Mouse (Mus musculus): ENCODE results near the gene Lrch1.

Lrch1 gene

DNA sequence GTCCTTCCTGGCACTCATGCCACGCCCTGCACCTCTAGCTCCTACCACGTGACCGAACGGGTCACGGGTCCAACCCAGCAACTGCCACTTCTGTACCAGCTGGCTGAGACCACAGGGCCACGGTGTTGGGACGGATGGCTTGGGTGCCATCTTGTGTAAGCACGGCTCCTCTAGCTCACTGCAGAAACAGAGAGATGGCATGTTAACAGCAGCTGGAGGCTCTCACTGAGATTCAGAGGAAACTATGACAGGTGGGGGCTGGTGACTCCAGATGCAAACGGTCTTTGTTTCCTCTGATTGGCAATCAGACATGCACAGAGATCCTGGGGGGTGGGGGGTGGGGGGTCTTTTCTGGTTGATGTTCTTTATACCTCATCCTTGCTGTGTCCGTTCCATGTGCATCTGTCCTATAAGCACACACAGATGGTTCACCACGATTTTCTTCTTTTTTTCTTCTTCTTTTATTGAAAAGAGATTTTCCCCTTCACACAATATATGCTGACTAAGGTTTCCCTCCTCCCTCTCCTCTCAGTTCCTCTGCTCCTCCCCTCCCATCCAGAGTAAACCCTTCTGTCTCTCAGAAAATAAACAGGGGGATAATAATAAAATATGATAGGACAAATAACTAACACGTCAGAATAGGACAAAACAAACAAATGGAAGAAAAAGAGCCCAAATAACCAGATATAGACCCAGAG, 25.5 kb downstream of the Lrch1 start:
- no peak for DNase-seq (ENCODE audit: low spot score in 2 of 2)

DNA sequence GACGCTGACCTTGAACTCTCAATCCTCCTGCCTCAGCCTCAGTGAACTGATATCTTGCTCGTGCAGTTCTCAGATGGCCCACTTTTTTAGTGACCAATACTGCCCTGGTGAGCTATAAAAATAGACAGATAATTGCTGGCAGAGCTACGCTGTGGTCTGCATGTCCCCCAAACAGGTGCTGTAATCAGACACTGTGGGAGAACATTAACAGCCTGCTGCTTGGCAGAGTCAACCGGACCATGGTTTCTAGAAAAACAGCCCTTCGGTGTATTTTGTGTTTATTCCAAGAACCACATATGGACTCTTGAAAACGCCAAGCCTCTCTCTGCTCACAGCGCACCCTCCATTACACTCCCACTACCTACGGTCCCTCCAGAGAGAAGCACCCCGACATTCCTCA, 26.2 kb downstream of the Lrch1 start:
- no peak for DNase-seq (ENCODE audit: low spot score in 2 of 2)

DNA sequence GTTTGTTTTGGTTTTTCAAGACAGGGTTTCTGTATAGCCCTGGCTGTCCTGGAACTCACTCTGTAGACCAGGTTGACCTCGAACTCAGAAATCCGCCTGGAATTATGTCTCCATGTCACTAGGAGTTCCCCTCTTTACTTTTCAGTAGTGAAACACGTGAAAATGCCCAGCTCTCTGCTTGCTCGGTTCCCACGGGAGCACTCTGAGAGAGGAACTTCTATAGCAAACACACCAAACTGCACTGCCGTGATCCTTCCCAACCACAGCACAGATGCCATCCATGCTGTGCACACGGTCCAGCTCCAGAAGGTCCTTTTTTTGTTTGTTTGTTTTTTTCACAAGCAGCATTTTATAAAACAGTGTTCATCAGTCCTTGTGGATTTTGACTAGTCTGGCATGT, 28.5 kb downstream of the Lrch1 start:
- DNase-seq (ENCODE audit: low spot score in 2 of 2): no peak

DNA sequence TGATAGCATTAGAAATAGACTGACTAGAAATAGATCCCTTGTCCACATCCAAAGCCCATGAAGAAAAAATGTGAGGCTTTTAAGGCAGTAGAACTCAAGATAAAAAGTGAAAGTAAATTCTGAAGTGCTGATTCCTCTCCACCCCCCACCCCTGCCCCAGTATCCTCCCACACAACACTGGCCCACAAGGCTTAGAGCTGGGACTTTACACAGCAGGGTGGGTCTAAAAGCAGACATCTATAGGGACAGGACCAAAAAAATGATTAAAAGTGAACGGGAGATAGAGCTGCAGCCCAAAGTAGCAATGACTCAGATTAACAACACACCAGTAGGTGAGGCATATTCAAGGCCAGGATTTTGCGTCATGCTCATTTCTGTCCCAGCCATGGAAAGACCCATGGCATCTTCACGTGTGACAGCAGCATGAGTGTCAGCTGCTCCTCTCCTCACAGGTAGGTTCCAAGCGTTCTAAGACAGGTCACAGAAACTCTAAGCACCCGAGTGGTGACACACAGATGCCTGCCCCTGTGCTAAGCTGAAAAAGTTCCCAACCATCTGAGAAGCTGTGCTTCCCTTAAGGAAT, 29.1 kb downstream of the Lrch1 start:
- DNase-seq (ENCODE audit: low spot score in 2 of 2): no peak

DNA sequence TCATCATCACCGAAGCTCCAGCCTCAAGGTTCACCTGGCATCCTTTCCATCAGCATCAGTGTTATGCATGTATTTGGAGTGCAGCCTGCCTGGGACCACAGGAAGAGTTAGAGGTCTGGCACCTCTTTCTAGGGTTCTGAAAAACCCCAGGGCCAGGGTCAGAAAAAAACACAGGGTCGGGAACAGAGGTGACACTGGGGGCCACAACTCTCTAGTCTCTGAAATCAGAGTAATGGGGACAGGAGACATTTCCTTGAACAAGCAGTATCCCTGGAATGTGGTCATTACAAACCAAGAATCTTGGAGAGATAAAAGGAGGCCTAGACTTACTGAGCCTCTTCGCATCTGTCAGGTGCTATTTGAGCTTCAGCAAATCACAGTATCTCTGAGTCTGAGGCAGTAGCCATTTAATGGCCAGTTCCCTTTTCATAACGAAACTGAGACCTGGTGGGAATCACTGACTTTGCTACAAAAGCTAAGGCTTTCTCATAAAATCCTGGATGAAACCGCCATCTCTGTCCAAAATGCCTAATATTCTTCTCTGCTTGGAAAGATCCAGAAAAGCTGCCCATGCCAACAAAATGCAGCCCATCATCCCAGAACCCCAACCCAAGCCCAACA, 30.1 kb downstream of the Lrch1 start:
- DNase-seq (ENCODE audit: low spot score in 2 of 2): no peak

DNA sequence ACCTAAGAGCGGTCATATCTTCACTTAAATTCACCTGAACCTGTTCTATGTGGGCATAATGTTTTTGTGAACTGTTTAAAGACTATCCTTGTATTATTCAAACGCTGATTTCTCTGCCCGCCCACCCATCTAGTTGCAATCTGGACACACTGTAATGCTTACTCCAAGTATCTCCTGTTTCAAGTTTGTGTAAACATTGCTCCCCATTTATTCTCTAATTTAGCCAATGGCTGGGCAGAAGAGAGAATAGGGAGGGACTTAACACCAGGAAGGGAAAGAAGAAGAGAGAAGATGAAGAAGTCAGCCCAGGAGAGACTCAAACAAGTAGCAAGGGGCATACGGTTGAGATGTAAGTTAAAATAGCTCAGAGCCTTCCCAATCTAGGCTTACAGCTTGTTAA, 31.0 kb downstream of the Lrch1 start:
- no peak for DNase-seq (ENCODE audit: low spot score in 2 of 2)

DNA sequence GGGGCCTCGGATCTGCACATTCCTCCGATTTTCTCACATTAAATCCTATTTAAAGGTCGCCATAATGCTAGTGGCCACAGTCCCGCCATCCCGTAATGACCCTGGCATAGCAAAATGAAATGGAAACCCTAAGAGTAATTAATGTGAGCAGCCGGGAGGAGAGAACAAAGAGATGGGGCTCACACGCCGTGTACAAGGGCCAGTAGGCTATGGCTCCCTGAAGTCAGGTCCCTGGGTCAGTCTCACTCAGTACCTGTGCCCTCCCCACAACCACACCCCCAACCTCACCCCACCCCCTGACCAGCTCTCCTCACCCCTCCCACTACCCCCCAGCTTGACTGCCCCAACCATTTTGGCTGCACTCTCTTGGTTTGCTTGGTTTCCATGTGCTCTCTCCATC, 31.6 kb downstream of the Lrch1 start:
- no peak for DNase-seq (ENCODE audit: low spot score in 2 of 2)

DNA sequence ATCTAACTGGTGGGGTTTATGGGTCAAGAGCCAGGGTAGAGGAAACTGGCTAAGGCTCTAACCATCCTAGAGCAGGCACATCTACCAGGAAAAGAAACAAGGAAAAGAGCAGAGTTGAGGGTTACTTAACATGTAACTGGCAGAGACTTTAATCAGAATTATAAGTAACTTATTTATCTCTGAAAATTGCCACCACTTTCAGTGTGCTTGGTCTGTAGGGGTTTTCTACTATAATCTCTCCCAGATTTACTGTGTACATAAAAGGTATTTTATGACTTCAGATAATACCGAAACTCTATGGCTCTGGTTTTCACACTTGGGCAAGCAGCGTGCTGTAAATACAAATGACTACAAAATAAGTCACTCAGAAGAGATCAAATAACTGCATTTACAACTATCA, 32.0 kb downstream of the Lrch1 start:
- DNase-seq (ENCODE audit: low spot score in 2 of 2): no peak

DNA sequence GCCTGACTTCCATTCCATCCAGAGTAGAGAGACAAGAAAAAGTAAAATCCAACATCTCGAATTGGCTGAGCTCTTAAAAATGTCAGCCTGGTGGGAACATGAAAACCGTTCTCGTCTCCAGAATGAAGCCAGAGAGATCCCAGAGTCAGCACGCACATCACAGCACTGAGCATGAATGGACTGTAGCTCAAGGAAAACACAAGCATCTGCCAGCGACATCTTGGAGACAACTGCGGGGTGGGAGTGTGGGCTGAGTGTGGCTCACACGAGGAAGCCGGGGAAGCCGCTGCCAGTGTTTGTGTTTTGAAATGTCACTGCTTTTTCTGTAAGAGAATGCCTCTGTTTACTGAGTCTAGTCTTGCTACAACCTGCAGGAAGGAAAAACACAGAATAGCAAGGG, 32.7 kb downstream of the Lrch1 start:
- DNase-seq (ENCODE audit: low spot score in 2 of 2): peak; percentile 46 to 49

DNA sequence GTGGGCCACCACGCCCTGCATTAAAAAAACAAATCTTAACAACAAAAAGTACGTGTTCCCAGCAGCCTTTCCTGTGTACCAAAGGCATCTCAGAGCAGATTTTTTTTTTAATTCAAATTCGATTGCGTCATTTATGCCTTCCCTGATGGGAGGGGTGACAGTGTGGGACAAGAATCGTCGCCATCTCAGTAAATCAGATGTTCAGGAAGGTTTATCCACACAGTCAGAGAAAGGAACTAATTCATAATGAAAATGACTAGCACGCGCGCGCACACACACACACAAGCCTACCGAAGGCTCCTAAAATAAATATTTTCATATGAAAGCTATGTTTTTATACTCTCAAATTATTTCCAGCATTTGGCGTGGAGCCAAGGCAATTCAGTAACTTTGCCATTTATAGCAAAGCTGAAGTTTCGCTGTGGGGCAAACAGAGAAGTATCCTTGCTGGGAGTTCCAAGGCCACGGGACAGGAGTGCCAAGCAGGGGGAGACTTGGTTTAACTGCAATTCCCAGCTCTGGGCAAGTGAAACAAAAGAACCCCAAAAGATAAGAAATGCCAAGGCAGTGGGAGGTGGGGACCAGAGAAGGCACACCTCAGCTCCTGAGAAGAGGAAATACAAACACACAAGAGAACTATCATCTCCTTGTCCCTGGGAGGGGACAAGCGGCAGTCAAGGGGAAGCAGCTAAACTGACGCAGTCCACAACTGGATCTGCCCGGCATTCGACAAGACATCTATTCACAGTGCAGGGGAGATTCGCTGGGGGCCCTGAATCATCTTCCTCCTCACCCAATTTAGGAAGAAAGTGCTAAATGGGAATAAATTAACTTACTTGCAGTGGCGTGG, 34.1 kb downstream of the Lrch1 start:
- DNase-seq (ENCODE audit: low spot score in 2 of 2): no peak

DNA sequence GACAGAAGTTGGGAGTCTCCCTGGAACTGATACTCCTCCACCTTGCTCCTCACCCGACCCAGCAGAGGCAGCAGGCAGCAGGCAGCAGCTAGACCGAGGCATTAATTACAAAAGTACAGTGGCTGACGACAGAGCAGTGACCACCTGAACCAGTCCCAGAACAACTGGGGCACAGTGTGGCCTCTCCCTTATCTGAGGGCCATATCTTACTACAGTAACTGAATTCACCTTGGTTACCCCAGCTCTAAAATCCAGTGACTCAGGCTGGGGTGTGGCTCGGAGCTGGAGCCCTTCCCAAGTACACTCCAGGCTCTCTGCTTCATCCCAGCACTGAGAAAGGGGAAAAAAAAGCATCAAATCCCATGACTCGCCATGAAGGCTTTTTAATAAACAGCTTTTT, 37.3 kb downstream of the Lrch1 start:
- DNase-seq (ENCODE audit: low spot score in 2 of 2): no peak

DNA sequence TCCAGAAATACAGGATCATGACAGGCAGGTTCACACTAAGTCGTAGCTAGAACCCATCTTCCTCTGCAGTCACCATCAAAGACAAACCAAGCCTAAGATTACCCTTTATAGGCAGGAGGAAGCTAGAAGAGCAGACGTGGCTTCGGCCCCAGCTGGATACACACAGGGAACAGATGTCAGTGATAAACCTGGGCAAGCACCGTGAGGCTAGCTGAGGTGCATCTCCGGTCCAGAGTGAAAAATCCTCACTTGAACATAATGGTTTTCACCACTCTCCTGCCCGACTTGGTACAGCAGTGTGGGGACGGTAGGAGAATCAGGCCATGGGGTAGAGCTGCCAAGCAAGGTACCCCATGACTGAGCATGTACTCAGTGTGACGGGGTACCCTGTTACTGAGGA, 38.7 kb downstream of the Lrch1 start:
- no peak for DNase-seq (ENCODE audit: low spot score in 2 of 2)

DNA sequence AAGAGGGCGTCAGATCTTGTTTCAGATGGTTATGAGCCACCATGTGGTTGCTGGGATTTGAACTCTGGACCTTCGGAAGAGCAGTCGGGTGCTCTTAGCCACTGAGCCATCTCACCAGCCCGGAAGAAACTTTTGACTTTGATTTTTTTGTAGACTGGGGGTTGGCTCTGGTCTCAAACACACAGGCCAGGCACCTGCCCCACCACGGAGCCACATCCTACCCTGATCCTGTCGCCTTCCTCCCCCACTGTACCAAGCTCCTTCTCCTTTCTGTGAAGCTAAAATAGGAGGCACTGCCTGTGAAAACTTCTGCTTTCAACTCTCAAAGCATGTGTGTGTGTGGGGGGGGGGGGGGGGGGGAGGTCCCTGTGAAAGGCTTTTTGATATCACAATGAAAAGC, 39.4 kb downstream of the Lrch1 start:
- DNase-seq (ENCODE audit: low spot score in 2 of 2): no peak

DNA sequence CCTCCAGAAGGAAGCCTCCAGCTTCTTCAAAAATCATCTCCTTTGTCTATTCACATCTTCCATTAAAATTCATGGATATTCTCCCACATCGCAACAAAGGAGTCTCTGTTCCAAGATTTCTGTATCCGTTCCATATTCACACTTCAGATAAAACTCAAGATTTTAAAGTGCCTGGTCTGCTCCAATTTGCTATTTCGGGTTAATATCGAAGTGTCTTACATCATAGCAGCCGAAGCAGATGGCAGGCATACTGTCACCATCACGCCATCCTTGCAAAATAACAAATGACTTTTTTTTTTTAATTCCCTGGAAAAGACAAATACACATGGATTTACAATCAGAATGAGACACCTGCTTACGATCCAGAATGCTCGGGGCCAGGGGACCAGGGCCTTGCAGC, 40.0 kb downstream of the Lrch1 start:
- no peak for DNase-seq (ENCODE audit: low spot score in 2 of 2)

DNA sequence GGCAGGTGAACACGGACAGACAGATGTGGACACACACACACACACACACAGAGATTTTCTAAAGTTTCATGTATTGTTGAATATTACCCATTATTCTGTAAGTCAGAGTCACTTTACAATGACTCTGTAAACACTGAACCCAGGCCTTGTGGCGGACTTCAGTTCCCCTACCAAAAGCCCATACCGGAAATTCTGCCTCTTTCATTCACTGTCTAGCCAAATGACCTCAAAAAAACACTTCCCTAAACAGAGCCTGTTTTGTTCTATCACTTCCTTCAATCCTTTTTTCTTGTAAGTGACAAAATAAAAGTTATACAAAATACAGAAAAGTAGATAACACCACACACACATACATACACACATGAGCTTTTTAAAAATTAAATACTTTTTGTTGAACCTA, 41.7 kb downstream of the Lrch1 start:
- DNase-seq (ENCODE audit: low spot score in 2 of 2): no peak

DNA sequence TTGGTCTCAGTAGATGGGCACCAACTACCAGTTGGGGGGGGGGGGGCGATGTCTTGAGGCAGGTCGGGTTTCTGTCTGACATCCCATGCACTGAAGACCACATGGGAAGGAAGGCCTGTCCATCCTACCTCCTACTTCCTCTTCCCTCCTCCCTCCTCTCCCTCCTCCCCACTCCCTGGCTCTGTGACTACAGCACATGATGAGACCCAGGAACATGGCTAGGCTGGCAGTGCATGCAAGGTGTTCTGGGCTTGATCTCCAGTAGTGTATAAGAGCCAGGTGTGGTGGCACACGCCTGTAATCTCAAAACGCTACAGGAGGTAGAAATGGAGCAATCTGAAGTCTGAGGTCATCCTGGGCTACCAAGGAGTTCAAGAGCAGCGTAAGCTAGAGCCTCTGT, 43.2 kb downstream of the Lrch1 start:
- no peak for DNase-seq (ENCODE audit: low spot score in 2 of 2)

DNA sequence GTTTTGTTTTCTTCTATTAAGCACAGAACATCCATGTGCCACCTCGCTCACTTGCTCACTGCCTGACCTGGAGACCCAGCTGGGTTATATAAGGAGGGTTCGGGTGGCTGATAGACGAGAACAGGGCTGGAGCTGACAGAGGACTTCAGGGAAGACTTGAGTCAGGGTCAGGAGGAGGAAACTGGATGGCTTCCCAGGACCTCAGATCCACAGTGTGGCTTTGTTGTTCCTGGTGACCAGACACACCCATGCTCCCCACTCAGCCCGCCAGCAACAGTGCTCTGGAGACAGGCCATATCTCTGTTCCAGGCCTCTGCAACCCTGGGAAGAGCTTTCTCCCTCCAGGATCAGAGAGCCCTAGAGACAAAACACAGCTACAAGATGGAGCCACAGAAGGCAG, 44.6 kb downstream of the Lrch1 start:
- no peak for DNase-seq (ENCODE audit: low spot score in 2 of 2)

DNA sequence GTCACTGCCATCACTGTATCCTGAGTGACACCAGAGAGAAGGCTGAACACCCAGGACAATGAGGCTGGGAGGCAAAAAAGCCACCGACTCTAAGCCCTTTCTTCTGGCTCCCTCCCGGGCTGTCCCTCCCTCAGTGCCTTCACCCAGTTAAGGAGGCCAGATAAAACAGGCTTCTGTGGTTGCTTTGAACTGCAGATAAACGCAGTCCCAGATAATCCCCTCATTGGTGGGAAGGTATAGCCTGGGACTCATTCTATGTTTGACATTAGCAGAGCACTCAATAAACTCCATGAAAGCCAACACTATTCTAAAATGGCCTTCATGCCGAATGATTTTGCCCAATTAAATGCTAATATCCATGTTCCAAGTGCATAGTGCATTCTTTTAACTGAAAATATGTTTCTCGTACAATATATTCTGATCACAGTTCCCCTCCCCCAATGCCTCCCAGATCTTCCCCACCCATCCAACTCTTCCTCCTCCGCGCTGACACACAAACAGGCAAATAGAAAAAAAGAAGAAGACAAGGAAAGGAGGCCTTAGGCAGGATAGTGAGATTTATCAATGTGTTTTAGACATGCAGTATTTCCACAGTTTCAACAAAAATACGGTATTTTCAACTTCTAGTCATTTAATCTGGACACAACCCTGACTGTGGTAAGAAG, 46.8 kb downstream of the Lrch1 start:
- DNase-seq (ENCODE audit: low spot score in 2 of 2): no peak

DNA sequence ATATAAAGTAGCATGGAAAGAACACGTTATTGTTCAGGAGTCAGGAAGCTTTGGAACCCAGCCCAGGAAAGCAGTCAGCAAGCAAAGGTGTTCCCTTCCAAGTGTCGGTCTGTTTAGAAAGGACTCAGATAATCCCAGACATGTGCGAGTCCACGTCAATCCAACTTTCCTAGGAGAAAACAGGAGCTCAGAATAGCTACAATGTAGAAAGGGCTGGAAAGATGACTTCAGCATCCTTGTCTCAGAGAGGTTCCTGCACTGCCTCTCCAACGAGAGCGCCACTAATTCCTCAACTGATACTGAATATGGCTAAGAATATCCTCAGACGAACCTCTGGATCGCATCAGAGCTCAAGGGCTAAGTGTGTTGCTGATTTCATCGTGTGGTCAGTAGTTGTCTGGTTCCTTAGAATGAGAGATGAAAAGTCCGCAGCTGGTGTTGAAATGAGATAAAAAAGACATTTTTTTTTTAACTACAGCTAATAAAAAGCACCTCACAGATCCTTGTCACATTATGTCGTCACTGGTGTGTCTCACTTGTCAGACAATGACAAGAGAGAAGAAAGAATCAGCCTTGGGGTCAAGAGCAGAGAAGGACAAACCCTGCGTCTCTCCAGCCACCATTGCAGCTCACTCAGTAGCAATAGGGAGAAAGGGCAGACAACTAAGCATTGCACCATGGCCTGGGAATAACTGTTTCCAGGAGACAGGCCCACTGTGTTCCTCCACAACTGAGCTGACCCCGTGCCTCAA, 47.5 kb downstream of the Lrch1 start:
- DNase-seq (ENCODE audit: low spot score in 2 of 2): no peak

DNA sequence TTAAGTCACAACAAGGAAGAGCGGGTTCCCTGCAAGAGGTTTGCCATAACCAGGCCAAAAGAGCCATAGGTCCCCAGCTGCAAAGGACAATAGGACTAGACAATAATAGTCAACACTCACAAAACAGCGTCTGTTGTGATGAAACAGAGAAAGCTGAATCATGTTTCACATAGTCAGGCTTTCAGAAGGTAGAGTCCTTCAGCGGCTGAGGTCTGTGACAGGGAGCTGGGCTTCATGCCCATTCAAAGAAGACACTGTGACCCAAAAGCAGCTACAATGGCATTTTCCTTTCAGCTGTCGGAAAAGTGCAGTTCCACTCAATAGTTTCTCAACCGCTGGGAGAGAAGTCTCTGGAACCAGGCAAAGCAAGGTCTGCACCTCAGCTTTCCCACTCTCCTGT, 48.7 kb downstream of the Lrch1 start:
- DNase-seq (ENCODE audit: low spot score in 2 of 2): no peak

DNA sequence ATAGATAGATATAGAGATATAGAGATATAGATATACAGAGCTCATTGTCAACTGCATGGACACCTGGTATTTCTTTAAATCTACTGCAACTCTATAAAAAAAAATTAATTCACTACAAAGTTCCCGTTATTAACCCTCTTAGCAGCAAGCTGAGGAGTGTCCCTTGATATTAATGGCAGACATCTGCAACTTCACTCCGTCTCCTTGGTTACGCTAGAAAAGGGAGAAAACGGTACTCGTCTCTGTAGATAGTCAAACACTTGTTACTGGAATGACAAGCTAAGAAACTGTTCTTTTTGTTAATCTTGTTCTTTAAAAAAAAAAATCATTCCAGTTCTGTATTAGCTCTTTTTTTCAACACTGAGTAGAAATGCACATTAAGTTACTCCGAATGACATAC, 54.0 kb downstream of the Lrch1 start:
- no peak for DNase-seq (ENCODE audit: low spot score in 2 of 2)

Measured in frontal cortex, postnatal 14 days (tissue).